Mouse (Mus musculus) frontal cortex, adult 2 months (tissue): ENCODE measurements at regions not wholly inside any gene's neighbourhood (a gene's known extent, or its start where the extent isn't known, plus 50 kb on each side); places are given as distances from the start of the nearest gene placed in this dataset.

Experiments used
- DNase-seq, 2 experiments: peaks; one replicate each; pipeline ENCODE4 v3.0.0; 2022; ENCODE audit warnings: low spot score in 1 of 2; ENCODE audit errors: extremely low spot score in 1 of 2

GRCm38 (mm10) chr3:34264811-34265210, 183.7 kb upstream of the Dnajc19 start:
- no peak for DNase-seq

GRCm38 (mm10) chr3:34252730-34253337, 171.7 kb upstream of the Dnajc19 start:
- DNase-seq, result no peak

GRCm38 (mm10) chr3:34242126-34242525, 161.0 kb upstream of the Dnajc19 start:
- no peak for DNase-seq

GRCm38 (mm10) chr3:34239978-34240377, 158.9 kb upstream of the Dnajc19 start:
- DNase-seq, result peak in 1 of 2 experiments; percentile 33

GRCm38 (mm10) chr3:34234391-34234790, 153.3 kb upstream of the Dnajc19 start:
- DNase-seq, result no peak

- DNase-seq, result peak in 1 of 2 experiments; percentile 55
These were observed 151.5 kb upstream of the Dnajc19 start for GRCm38 (mm10) chr3:34232329-34233250.

- peak; percentile 36 to 74 for DNase-seq
These were observed 150.6 kb upstream of the Dnajc19 start for GRCm38 (mm10) chr3:34231593-34232328.

- no peak for DNase-seq
These were observed 141.2 kb upstream of the Dnajc19 start for GRCm38 (mm10) chr3:34222291-34222690.

GRCm38 (mm10) chr3:34219741-34220310, 138.7 kb upstream of the Dnajc19 start:
- no peak for DNase-seq

GRCm38 (mm10) chr3:34219096-34219495, 138.0 kb upstream of the Dnajc19 start:
- no peak for DNase-seq

GRCm38 (mm10) chr3:34217911-34218310, 136.8 kb upstream of the Dnajc19 start:
- no peak for DNase-seq

GRCm38 (mm10) chr3:34214233-34214632, 133.1 kb upstream of the Dnajc19 start:
- DNase-seq, result no peak

- no peak for DNase-seq
These were observed 125.3 kb upstream of the Dnajc19 start for GRCm38 (mm10) chr3:34206454-34206853.

- peak; percentile 38 to 72 for DNase-seq
These were observed 117.1 kb upstream of the Dnajc19 start for GRCm38 (mm10) chr3:34198228-34198627.

GRCm38 (mm10) chr3:34197163-34197455, 116.0 kb upstream of the Dnajc19 start:
- DNase-seq, result no peak

- peak in 1 of 2 experiments; percentile 4 for DNase-seq
These were observed 115.5 kb upstream of the Dnajc19 start for GRCm38 (mm10) chr3:34196451-34197162.

GRCm38 (mm10) chr3:34195729-34196450, 114.8 kb upstream of the Dnajc19 start:
- DNase-seq, result peak in 1 of 2 experiments; percentile 3

- no peak for DNase-seq
These were observed 92.4 kb upstream of the Dnajc19 start for GRCm38 (mm10) chr3:34173416-34174097.

- DNase-seq, result no peak
These were observed 91.8 kb upstream of the Dnajc19 start for GRCm38 (mm10) chr3:34172899-34173298.
